Mouse (Mus musculus) kidney, adult 2 months (tissue): ENCODE results near the gene Cdc5l.

ENCODE experiments used
- CTCF ChIP-seq: fragments of 200-500 bp; conservative IDR thresholded peaks from 2 replicates; pipeline ENCODE4 v1.5.1; 2011; ENCODE audit warnings: low read depth, mild to moderate bottlenecking, control low read depth, low read length, moderate library complexity, mixed read lengths; ENCODE audit not compliant: insufficient read depth, insufficient read length
- POLR2A ChIP-seq: fragments of 200-500 bp; IDR thresholded peaks from one replicate; pipeline ENCODE4 v1.6.1; 2011; ENCODE audit warnings: low read depth, low read length, control low read depth

DNA sequence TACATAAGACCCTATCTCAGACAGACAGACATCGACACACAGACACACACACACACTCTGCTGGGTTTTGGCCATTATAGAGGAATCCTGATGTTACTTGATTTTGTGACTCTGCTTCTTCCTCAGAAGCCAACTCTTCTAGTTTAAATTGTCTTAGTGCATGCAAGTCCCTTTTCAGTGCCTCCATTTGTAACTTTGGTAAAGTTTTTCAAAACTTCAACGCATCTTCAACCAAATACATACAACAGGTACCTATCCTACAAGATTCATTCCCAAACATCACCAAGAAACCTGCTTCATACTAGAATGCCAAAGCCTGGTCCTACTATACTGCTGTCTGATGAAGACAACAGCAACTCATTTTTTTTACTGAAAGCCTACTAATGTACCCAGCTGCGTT is 1.5 kb downstream of the Cdc5l start:
- TF ChIP-seq CTCF = no peak
- no peak for TF ChIP-seq POLR2A
